ENCODE assay signal across 8 mouse cellular contexts in the genomic region with DNA sequence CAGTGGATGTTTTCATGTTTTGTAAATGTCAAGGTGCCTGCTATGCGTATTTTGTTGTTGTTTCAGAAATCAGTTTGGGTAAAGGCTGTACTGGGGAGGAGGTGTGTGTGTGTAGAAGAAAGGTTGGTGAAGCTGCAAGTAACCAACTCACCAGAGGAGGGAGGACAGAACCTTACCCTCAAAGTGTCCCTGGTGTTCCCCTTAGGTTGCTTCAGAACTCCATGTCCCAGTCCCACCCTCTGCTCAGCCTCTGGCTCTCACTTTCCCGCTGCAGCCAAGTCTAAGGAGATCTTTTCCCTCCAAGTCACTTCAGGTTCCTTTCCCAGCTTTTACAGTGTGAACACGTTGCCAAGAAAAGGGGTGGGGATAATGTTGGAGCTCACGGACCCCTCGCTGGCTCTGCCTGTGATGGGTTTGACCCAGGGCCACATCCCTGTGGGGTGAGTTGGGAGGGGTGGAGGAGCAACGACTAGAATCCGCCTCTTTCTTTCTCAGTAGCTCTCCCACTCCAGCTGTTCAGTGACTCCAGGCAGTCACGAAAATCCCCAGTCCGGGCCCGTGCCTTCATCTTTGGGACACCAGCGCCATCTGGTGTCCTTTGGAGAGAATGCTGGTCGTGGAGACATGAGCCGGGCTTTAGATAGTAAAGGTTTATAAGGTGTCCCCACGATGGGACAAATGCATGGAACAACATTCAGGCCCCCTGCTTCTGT. TPM values are rescaled to one million over a fixed set of nuclear protein-coding genes. Genes with fewer than 3 reads are reported as not detected.
DNase-seq lines count a peak whose midpoint lies in the region; ATAC-seq and TF ChIP-seq lines count a peak whose summit lies in the region.

No protein-coding gene starts in this region.

- peak; percentile 81 for DNase-seq in adrenal gland, adult 2 months
- DNase-seq in gastrocnemius, postnatal 25 days = peak; percentile 70
- peak; percentile 86 for DNase-seq in induced T-regulatory cell, adult 2 months (ENCODE audit: low read depth)
- DNase-seq in left cerebral cortex, adult 8-10 months (ENCODE audit: low spot score in 2 of 2) = peak; percentile 52 to 83
- DNase-seq in right cerebral cortex, adult 2 months (ENCODE audit: low spot score in 2 of 2) = peak; percentile 89 to 90

- no peaks in the 10 kb centered on the region for H3K9me3 ChIP-seq in megakaryocyte, embryonic 14.5 days

- H3K4me3 ChIP-seq in cortical plate, adult 2 months (ENCODE audit: insufficient read depth, low read length) = no peak overlapping the region
- peak overlapping the region; percentile 64 for H3K4me3 ChIP-seq in megakaryocyte, embryonic 14.5 days (replicated peaks)

- peaks cover 94% of the 10 kb centered on the region for H3K27me3 ChIP-seq in megakaryocyte, embryonic 14.5 days (replicated peaks)

- no peaks in the 10 kb centered on the region for H3K4me1 ChIP-seq in cortical plate, adult 2 months (ENCODE audit: control insufficient read depth, insufficient read depth, low read length)
- H3K4me1 ChIP-seq in megakaryocyte, embryonic 14.5 days = peaks cover 36% of the 10 kb centered on the region

- ATAC-seq in erythroid progenitor cell, adult 5-6 weeks (replicated peaks; ENCODE audit: low FRiP score, poor library complexity, severe bottlenecking) = no peak

- TF ChIP-seq CTCF in cortical plate, adult 2 months (IDR thresholded peaks at IDR 0.05; ENCODE audit: extremely low read depth, insufficient read depth, low read length) = peak; percentile 86

- no peaks in the 10 kb centered on the region for H3K36me3 ChIP-seq in megakaryocyte, embryonic 14.5 days (replicated peaks; ENCODE audit: low read length)

- no peak for TF ChIP-seq POLR2A in cortical plate, adult 2 months (IDR thresholded peaks at IDR 0.05; ENCODE audit: extremely low read depth, insufficient read depth, low read length)

- no peak overlapping the region for H3K27ac ChIP-seq in cortical plate, adult 2 months (ENCODE audit: insufficient read depth, low read length)

RNA-seq across cellular contexts. Expression of a gene that starts 11.7 kb away (rescaled TPM):
- 10 to 100 TPM; 50.9 to 57.8 TPM for total RNA-seq in adrenal gland, adult 2 months (2021)
- 250 and 268 TPM in 2 replicates for polyA plus RNA-seq in adrenal gland, adult 2 months (2012; rRNA removed)
- polyA plus RNA-seq in cortical plate, adult 2 months (2012; rRNA removed) = 78.0 and 81.6 TPM in 2 replicates
- 1 to 10 TPM; 5.5 to 7.9 TPM for total RNA-seq in gastrocnemius, postnatal 25 days (2021)
- total RNA-seq in left cerebral cortex, adult 8-10 months (2022) = 10 to 100 TPM; 76.6 to 84.3 (median 80.0) TPM
- 9.2 and 30.3 TPM in 2 replicates for polyA plus RNA-seq in megakaryocyte, embryonic 14.5 days (2012; ENCODE audit: insufficient read depth, low replicate concordance)
- not detected in 2 replicates for total RNA-seq in erythroid progenitor cell, adult 5-6 weeks (2015; ENCODE audit: low replicate concordance)
- total RNA-seq in erythroid progenitor cell, adult 5-6 weeks (2017; ENCODE audit: low replicate concordance) = 0.77 TPM in 1 of 2 replicates, not detected in the other

RNA-seq across cellular contexts. Expression of a gene that starts 12.0 kb away (rescaled TPM):
- total RNA-seq in adrenal gland, adult 2 months (2021) = 1 to 10 TPM; 2.5 to 2.8 TPM
- polyA plus RNA-seq in adrenal gland, adult 2 months (2012; rRNA removed) = 15.0 and 17.4 TPM in 2 replicates
- 103 and 108 TPM in 2 replicates for polyA plus RNA-seq in cortical plate, adult 2 months (2012; rRNA removed)
- under 1 TPM; 0.36 to 0.43 TPM for total RNA-seq in gastrocnemius, postnatal 25 days (2021)
- total RNA-seq in left cerebral cortex, adult 8-10 months (2022) = 10 to 100 TPM; 62.4 to 70.5 (median 64.8) TPM
- 1.7 TPM in 1 of 2 replicates, not detected in the other for polyA plus RNA-seq in megakaryocyte, embryonic 14.5 days (2012; ENCODE audit: insufficient read depth, low replicate concordance)
- not detected in 2 replicates for total RNA-seq in erythroid progenitor cell, adult 5-6 weeks (2015; ENCODE audit: low replicate concordance)
- not detected in 2 replicates for total RNA-seq in erythroid progenitor cell, adult 5-6 weeks (2017; ENCODE audit: low replicate concordance)

RNA-seq across cellular contexts. Expression of a gene that starts 17.1 kb away (rescaled TPM):
- total RNA-seq in adrenal gland, adult 2 months (2021) = 1 to 10 TPM; 3.7 to 6.8 TPM
- polyA plus RNA-seq in adrenal gland, adult 2 months (2012; rRNA removed) = 9.5 and 13.6 TPM in 2 replicates
- polyA plus RNA-seq in cortical plate, adult 2 months (2012; rRNA removed) = 4.6 and 8.3 TPM in 2 replicates
- not detected for total RNA-seq in gastrocnemius, postnatal 25 days (2021)
- total RNA-seq in left cerebral cortex, adult 8-10 months (2022) = 10 to 100 TPM; 21.5 to 26.7 (median 25.1) TPM
- 0.13 TPM in 1 of 2 replicates, not detected in the other for polyA plus RNA-seq in megakaryocyte, embryonic 14.5 days (2012; ENCODE audit: insufficient read depth, low replicate concordance)
- not detected in 2 replicates for total RNA-seq in erythroid progenitor cell, adult 5-6 weeks (2015; ENCODE audit: low replicate concordance)
- total RNA-seq in erythroid progenitor cell, adult 5-6 weeks (2017; ENCODE audit: low replicate concordance) = not detected in 2 replicates

RNA-seq across cellular contexts. Expression of a gene that starts 31.6 kb away (rescaled TPM):
- 10 to 100 TPM; 69.1 to 77.7 TPM for total RNA-seq in adrenal gland, adult 2 months (2021)
- polyA plus RNA-seq in adrenal gland, adult 2 months (2012; rRNA removed) = 137 and 189 TPM in 2 replicates
- 103 and 104 TPM in 2 replicates for polyA plus RNA-seq in cortical plate, adult 2 months (2012; rRNA removed)
- total RNA-seq in gastrocnemius, postnatal 25 days (2021) = 10 to 100 TPM; 32.0 to 37.2 TPM
- 10 to 100 TPM; 48.0 to 64.9 (median 62.3) TPM for total RNA-seq in left cerebral cortex, adult 8-10 months (2022)
- polyA plus RNA-seq in megakaryocyte, embryonic 14.5 days (2012; ENCODE audit: insufficient read depth, low replicate concordance) = 234 and 693 TPM in 2 replicates
- total RNA-seq in erythroid progenitor cell, adult 5-6 weeks (2015; ENCODE audit: low replicate concordance) = 17.6 and 23.1 TPM in 2 replicates
- 3.6 and 10.8 TPM in 2 replicates for total RNA-seq in erythroid progenitor cell, adult 5-6 weeks (2017; ENCODE audit: low replicate concordance)

RNA-seq across cellular contexts. Expression of a gene that starts 38.9 kb away (rescaled TPM):
- 10 to 100 TPM; 35.9 to 56.6 TPM for total RNA-seq in adrenal gland, adult 2 months (2021)
- 81.5 and 101 TPM in 2 replicates for polyA plus RNA-seq in adrenal gland, adult 2 months (2012; rRNA removed)
- polyA plus RNA-seq in cortical plate, adult 2 months (2012; rRNA removed) = 32.9 and 34.5 TPM in 2 replicates
- total RNA-seq in gastrocnemius, postnatal 25 days (2021) = 10 to 100 TPM; 37.7 to 52.8 TPM
- total RNA-seq in left cerebral cortex, adult 8-10 months (2022) = 10 to 100 TPM; 25.9 to 30.7 (median 28.7) TPM
- polyA plus RNA-seq in megakaryocyte, embryonic 14.5 days (2012; ENCODE audit: insufficient read depth, low replicate concordance) = 8.6 and 12.9 TPM in 2 replicates
- total RNA-seq in erythroid progenitor cell, adult 5-6 weeks (2015; ENCODE audit: low replicate concordance) = not detected in 2 replicates
- 0.64 TPM in 1 of 2 replicates, not detected in the other for total RNA-seq in erythroid progenitor cell, adult 5-6 weeks (2017; ENCODE audit: low replicate concordance)

Comparison
In these comparisons a context has a peak if more than half of its experiments do, and no peak if none do; other contexts are left out.
1. RNA of a gene that starts 12.0 kb away (total RNA-seq): 62.4 to 70.5 TPM in left cerebral cortex, adult 8-10 months; 2.5 to 2.8 TPM in adrenal gland, adult 2 months, 0.36 to 0.43 TPM in gastrocnemius, postnatal 25 days and not detected in erythroid progenitor cell, adult 5-6 weeks; every median in the first group is over 10 times any median in the second.
2. RNA of a gene that starts 17.1 kb away (total RNA-seq): 21.5 to 26.7 TPM in left cerebral cortex, adult 8-10 months and 3.7 to 6.8 TPM in adrenal gland, adult 2 months; not detected in gastrocnemius, postnatal 25 days and not detected in erythroid progenitor cell, adult 5-6 weeks; every median in the first group is over 4 times any median in the second.
3. Peak in every context shown above with its lines, with median percentiles within 50 percentile points of each other: DNase-seq.